Mouse (Mus musculus) brain, embryonic 18.5 days (tissue): ENCODE data around the gene Ptbp2.
A peak's percentile ranks its signal among the peaks of the same experiment; 100 is the strongest.

Experiments
- DNase-seq: peaks from one replicate; pipeline ENCODE4 v3.0.0-alpha.2; 2012; ENCODE audit warnings: low read depth, low spot score

Ptbp2 gene

DNA sequence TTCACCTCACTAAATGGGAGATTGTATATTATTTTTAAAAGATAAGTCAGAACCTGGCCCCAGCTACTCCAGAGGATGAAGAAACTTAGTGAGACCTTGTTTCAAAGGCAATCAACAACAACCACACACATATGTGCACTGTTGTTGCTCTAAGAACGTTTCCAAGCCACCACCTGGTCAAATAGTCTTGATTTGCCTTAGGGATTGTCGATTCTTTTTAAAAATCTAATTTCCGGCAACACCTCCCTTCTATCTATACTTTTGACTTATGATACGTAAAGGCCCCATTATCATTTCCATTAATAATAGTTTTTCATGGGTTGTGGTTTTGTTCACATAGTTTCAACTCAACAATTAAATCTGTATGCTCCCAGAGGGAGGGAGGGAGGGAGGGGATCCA lies at the start of gene Ptbp2:
Gene Ptbp2, minus strand, starts transcription at position 101 of the 400 bp plus-strand sequence.
- no peak for DNase-seq

- no peak for DNase-seq
Observed at GRCm38 (mm10) chr3:119814678-119815077, 30.4 kb upstream of the Ptbp2 start.

DNA sequence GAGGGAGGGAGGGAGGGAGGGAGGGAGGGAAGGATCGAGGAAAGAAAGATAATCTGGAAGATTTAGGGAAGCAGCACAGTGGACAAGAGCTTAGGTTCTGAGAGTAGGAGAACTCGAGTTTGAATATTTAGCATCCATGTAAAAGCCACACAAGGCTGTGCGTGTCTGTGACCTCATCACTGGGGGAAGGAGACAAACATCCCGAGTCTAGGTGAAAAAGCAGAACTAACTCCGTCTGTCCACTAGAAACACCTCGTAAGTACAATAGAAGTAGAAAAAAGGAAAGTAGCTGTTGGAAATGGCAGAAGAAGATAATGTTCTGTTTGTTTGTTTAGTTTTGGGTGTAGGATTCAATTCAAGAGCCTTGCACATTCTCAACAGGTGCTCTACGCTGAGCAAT lies 21.9 kb upstream of the Ptbp2 start:
- DNase-seq, result no peak

- DNase-seq, result no peak
Observed at GRCm38 (mm10) chr3:119794677-119795365, 10.6 kb upstream of the Ptbp2 start.

DNA sequence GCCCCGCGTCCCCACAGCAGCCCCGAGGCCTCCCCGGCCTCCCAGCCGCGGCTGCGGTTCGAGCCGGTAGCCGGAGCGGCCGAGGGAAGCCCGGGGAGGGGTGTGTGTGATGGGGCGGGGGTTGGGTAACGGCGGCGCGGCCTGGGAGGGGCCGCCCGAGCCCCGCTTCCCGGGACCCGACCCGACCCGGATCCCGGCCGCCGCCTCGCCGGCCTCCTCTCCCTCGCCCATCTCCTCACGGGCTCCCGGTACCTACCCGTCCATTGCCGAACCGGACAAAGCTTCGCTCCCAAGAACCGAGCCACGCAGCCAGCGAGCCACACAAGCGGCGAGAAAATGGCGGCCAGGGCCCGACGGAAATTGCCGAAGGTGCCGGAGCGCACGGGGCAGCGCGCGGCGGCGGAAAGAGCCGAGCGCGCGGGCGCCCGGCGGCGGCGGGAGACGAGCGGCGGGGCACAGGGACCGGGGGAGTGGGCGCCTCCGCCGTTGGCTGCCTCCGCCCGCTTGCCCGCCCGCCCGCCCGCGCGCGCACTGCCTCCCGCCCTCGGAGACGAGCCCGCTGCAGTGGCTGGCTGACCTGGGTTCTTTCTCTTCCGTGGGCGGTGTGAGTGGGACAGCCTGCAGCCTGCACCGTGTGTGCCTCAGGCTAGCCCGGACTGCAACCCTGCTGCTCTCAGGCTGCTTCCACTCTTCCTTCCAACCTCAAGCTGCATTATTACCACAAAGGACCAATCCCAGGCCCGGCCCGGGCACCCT lies 1.1 kb downstream of the Ptbp2 start:
- DNase-seq, result peak; percentile 71

GRCm38 (mm10) chr3:119782022-119782945 lies 2.0 kb downstream of the Ptbp2 start:
- DNase-seq, result peak; percentile 20

DNA sequence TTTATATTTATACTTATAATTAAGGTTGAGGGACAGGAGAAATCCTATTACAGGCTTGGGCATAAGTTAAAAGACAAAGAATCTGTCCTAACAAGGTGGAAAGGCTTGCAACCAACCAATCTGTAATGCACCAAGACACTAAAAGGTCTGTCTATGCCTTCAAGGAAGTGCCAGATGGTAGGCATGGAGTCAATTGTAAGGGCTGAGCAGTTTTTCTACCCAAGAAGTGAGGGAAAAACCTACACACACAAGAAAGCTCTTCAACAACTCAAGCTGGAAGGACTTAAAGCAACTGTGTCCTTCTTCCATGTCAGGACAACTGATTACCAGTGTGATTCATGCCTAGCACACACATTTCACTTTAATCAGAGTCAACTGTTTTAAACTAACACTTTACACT lies 3.4 kb downstream of the Ptbp2 start:
- no peak for DNase-seq

GRCm38 (mm10) chr3:119779261-119779660 lies 5.0 kb downstream of the Ptbp2 start:
- DNase-seq, result no peak

- no peak for DNase-seq
Observed at GRCm38 (mm10) chr3:119778431-119778830, 5.8 kb downstream of the Ptbp2 start.

DNA sequence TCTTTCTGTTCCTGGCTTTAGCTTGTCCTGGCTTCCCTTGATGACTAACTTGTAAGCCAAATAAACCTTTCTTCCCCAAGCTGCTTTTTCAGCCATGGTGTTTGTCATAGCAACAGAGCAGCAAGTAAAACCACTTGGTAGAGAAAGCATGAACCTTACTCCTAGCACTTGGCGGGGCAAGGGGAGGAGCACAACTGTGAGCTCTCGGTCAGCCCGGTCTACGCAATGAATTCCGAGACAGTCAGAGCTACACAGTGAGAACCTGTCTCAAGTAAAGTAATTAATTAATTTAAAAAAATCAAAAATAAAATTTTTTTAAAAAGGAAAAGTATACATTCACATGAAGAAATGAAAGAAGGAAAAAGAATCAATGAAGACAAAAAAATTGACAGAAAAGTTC lies 8.1 kb downstream of the Ptbp2 start:
- no peak for DNase-seq

GRCm38 (mm10) chr3:119772789-119773188 lies 11.5 kb downstream of the Ptbp2 start:
- DNase-seq, result no peak

DNA sequence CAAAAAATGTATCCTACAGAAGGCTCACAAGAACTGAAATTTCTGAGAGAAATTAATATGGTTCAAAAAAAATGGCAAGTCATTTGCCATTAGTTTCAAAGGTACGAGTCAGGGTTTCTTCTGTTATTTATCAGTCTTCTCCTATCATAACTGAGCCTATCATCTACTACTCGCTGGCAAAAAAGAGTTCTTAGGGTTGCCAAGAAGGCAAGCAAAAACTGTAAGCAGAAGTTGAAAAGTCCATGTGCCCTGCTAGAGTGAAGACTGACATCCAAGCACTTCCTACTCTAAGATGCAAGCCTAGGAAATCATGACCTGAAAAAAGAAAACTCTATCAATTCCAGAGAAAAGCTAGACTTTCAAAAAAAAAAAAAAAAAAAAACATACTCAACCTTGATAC lies 20.5 kb downstream of the Ptbp2 start:
- DNase-seq, result no peak

- no peak for DNase-seq
Observed at GRCm38 (mm10) chr3:119761732-119762131, 22.5 kb downstream of the Ptbp2 start.

DNA sequence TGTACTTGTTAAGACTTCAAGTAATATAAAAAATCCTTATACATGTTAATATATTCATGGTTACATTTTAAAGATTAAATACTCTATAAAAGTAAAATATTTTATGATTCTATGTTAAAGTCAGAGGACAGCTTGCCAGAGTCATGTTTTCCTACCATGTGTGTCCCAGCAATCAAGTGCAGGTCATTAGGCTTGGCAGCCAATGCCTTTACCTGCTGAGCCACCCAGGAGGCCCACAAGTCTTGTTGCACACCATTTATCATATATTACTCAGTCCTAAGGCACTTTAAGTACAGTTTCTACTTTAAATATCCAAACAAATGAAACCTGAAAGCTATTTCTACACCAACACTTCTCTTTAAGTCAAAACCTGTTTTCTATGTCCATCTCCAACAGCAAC lies 30.5 kb downstream of the Ptbp2 start:
- DNase-seq, result no peak

- DNase-seq, result no peak
Observed at GRCm38 (mm10) chr3:119749551-119750249, 34.6 kb downstream of the Ptbp2 start.

DNA sequence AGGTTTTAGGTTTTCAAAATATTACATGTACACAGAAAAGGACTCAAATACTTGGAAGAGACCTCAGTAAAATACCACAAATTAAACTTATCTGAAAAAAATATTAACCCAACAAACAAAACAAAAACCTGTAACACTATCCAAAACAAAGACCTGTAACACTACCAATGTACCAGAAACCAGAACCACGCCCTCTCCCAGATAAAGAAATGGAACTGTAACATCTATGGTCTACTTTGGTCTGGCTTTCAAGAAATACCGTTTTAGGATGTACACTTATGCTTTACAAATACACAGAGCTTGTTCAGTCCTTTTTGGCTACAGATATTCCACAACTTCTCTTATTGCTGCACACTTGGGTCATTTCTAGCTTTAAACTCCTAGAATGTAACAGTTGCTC lies 35.1 kb downstream of the Ptbp2 start:
- DNase-seq, result no peak

DNA sequence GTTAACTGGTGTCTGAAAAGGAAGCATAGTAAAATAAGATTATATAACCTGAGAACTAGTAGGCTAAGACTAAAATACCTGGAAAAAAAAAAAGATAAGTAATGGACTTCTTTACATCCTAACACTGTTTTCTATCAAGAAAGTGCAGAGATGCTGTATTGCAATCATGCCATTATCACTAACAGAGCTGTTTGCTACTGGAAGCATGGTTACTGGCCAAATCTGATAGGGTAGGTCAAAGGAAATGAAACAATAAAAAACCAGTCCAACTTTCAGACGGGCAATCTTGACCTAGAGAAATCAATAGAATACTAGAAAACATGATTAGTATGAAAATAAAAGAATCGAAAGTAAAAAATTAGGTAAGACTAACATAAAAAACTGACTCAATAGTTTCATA lies 37.6 kb downstream of the Ptbp2 start:
- no peak for DNase-seq

- DNase-seq, result no peak
Observed at GRCm38 (mm10) chr3:119745801-119746200, 38.5 kb downstream of the Ptbp2 start.

- no peak for DNase-seq
Observed at GRCm38 (mm10) chr3:119729863-119730262, 54.4 kb downstream of the Ptbp2 start.

DNA sequence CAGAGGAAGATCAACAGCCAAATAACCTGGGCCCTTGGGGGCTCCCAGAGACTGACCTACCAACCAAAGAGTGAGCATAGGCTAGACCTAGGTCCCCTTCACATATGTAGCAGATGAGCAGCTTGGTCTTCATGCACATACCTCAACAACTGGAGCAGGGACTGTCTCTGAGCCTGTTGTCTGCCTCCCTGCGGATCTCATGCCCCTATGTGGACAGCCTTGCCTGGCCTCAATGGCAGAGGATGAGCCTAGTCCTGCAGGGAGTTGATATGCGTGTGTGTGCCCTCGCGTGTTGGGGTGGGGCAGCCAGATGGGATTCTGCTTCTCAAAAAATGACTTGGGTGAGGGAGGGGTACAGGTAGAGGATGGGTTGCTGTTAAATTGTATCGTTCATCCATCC lies 72.2 kb downstream of the Ptbp2 start:
- DNase-seq, result no peak

DNA sequence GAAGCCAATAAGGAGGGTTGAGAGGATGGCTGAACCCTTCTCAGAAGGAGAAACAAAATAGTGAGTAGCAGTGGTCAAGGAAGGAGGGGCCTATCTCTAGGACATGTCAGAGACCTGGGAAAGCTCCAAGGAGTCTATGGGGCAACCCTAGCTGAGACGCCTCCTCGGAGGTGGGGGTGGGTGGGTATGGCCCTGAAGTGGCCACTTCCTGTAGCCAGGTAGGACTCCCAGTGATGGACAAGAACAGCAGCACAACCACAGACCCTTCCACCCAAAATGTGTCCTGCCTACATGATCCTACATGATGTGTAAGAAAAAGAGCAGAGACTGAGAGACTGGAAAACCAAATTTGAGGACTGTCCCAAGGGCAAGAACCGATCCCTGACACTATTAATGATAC lies 72.8 kb downstream of the Ptbp2 start:
- no peak for DNase-seq

- no peak for DNase-seq
Observed at GRCm38 (mm10) chr3:119701467-119701866, 82.8 kb downstream of the Ptbp2 start.
